ENCODE assay signal across 22 mouse cellular contexts in genomic region chr2:23481715-23482114, GRCm38 (mm10).
DNase-seq lines count a peak whose midpoint lies in the region; ATAC-seq and TF ChIP-seq lines count a peak whose summit lies in the region.
"Had no signal": no experiment of that assay in that cellular context is flagged by ENCODE, and none has a peak within 500 bp of the region (broad histone marks: within the 10 kb centered on the region; RNA-seq: fewer than 3 reads in every experiment).

No protein-coding gene starts in this region.

- TF ChIP-seq CTCF in intestine, postnatal 0 days (IDR thresholded peaks at IDR 0.05; ENCODE audit: low read depth) = no peak
- no peak for TF ChIP-seq CTCF in thymus, adult 2 months (IDR thresholded peaks at IDR 0.05; ENCODE audit: borderline replicate concordance, control insufficient read depth, extremely low read depth, insufficient read depth, low read length, poor library complexity)

- H3K9ac ChIP-seq in intestine, embryonic 15.5 days = no peak overlapping the region
- H3K9ac ChIP-seq in intestine, embryonic 16.5 days (ENCODE audit: low read depth, low read length) = no peak overlapping the region
- no peak overlapping the region for H3K9ac ChIP-seq in intestine, postnatal 0 days (ENCODE audit: low read depth, low read length)
- no peak overlapping the region for H3K9ac ChIP-seq in forebrain, embryonic 16.5 days (replicated peaks; ENCODE audit: low read depth, low read length)
- no peak overlapping the region for H3K9ac ChIP-seq in liver, embryonic 12.5 days

- no peak for TF ChIP-seq POLR2A in thymus, adult 2 months (IDR thresholded peaks at IDR 0.05; ENCODE audit: control insufficient read depth, extremely low read depth, insufficient read depth, low read length, poor library complexity)

- peak; percentile 78 for ATAC-seq in intestine, embryonic 15.5 days
- peak; percentile 87 for ATAC-seq in intestine, embryonic 16.5 days
- peak; percentile 80 for ATAC-seq in intestine, postnatal 0 days
- ATAC-seq in forebrain, embryonic 16.5 days = no peak
- ATAC-seq in liver, embryonic 12.5 days = no peak
- ATAC-seq: activated CD4-positive, CD25-positive, alpha-beta regulatory T cell, adult 4 months; CD4-positive, CD25-positive, alpha-beta regulatory T cell, adult 4 months; Patski had no signal

- H3K4me1 ChIP-seq in intestine, embryonic 15.5 days (replicated peaks) = no peaks in the 10 kb centered on the region
- no peaks in the 10 kb centered on the region for H3K4me1 ChIP-seq in intestine, embryonic 16.5 days (ENCODE audit: control insufficient read depth, insufficient read depth, low read length)
- H3K4me1 ChIP-seq in intestine, postnatal 0 days (replicated peaks; ENCODE audit: control insufficient read depth, insufficient read depth, low read length) = no peaks in the 10 kb centered on the region
- no peaks in the 10 kb centered on the region for H3K4me1 ChIP-seq in thymus, adult 2 months (replicated peaks; ENCODE audit: control insufficient read depth, insufficient read depth, low read length)
- no peaks in the 10 kb centered on the region for H3K4me1 ChIP-seq in forebrain, embryonic 16.5 days (replicated peaks; ENCODE audit: control insufficient read depth, insufficient read depth, low read length)
- H3K4me1 ChIP-seq in liver, embryonic 12.5 days = no peaks in the 10 kb centered on the region
- no peaks in the 10 kb centered on the region for H3K4me1 ChIP-seq in forebrain, embryonic 10.5 days

- no peaks in the 10 kb centered on the region for H3K36me3 ChIP-seq in intestine, embryonic 15.5 days
- no peaks in the 10 kb centered on the region for H3K36me3 ChIP-seq in intestine, embryonic 16.5 days (ENCODE audit: control insufficient read depth, insufficient read depth, low read length)
- no peaks in the 10 kb centered on the region for H3K36me3 ChIP-seq in intestine, postnatal 0 days (ENCODE audit: control insufficient read depth, insufficient read depth)
- no peaks in the 10 kb centered on the region for H3K36me3 ChIP-seq in thymus, adult 2 months (ENCODE audit: control insufficient read depth, insufficient read depth, low read length)
- H3K36me3 ChIP-seq in forebrain, embryonic 16.5 days (ENCODE audit: control insufficient read depth, insufficient read depth) = no peaks in the 10 kb centered on the region
- H3K36me3 ChIP-seq in liver, embryonic 12.5 days = no peaks in the 10 kb centered on the region
- H3K36me3 ChIP-seq in forebrain, embryonic 10.5 days (replicated peaks) = no peaks in the 10 kb centered on the region
- H3K36me3 ChIP-seq: G1E had no signal

- H3K4me2 ChIP-seq in intestine, embryonic 15.5 days (replicated peaks) = no peak overlapping the region
- no peak overlapping the region for H3K4me2 ChIP-seq in intestine, embryonic 16.5 days (ENCODE audit: low read depth, low read length)
- H3K4me2 ChIP-seq in intestine, postnatal 0 days (replicated peaks; ENCODE audit: low read depth) = 0 out of 2 replicates have a peak overlapping the region, but pooled peaks have one; percentile 27
- H3K4me2 ChIP-seq in forebrain, embryonic 16.5 days (ENCODE audit: low read length) = no peak overlapping the region
- no peak overlapping the region for H3K4me2 ChIP-seq in liver, embryonic 12.5 days

- H3K4me3 ChIP-seq in intestine, embryonic 15.5 days (replicated peaks) = no peak overlapping the region
- H3K4me3 ChIP-seq in intestine, embryonic 16.5 days (ENCODE audit: low read length) = no peak overlapping the region
- H3K4me3 ChIP-seq in intestine, postnatal 0 days (ENCODE audit: low read depth, low read length) = no peak overlapping the region
- H3K4me3 ChIP-seq in thymus, adult 2 months (ENCODE audit: control insufficient read depth, insufficient read depth, low read length) = no peak overlapping the region
- H3K4me3 ChIP-seq in forebrain, embryonic 16.5 days (replicated peaks; ENCODE audit: low read length) = no peak overlapping the region
- no peak overlapping the region for H3K4me3 ChIP-seq in liver, embryonic 12.5 days
- H3K4me3 ChIP-seq in forebrain, embryonic 10.5 days = no peak overlapping the region

- peak; percentile 1 for DNase-seq in large intestine, adult 2 months (ENCODE audit: low read depth, low spot score)
- DNase-seq in thymus, adult 2 months = no peak
- DNase-seq in forebrain, embryonic 10.5 days (ENCODE audit: extremely low spot score, low spot score) = no peak
- DNase-seq: adrenal gland, adult 2 months; adrenal gland, adult 8-10 months; adrenal gland, postnatal 10 days; adrenal gland, postnatal 14 days; adrenal gland, postnatal 25 days; adrenal gland, postnatal 36 days; B cell, adult 2 months; cerebellum, adult 11 months; cerebellum, adult 11-12 months had no signal

- no peaks in the 10 kb centered on the region for H3K9me3 ChIP-seq in intestine, embryonic 15.5 days
- H3K9me3 ChIP-seq in intestine, embryonic 16.5 days (ENCODE audit: control insufficient read depth, low read length) = no peaks in the 10 kb centered on the region
- H3K9me3 ChIP-seq in intestine, postnatal 0 days (ENCODE audit: control insufficient read depth) = no peaks in the 10 kb centered on the region
- no peaks in the 10 kb centered on the region for H3K9me3 ChIP-seq in forebrain, embryonic 16.5 days (ENCODE audit: control insufficient read depth, low read length)
- no peaks in the 10 kb centered on the region for H3K9me3 ChIP-seq in liver, embryonic 12.5 days (replicated peaks)
- no peaks in the 10 kb centered on the region for H3K9me3 ChIP-seq in forebrain, embryonic 10.5 days
- H3K9me3 ChIP-seq: G1E had no signal

- 63% methylated on average over 1 of the region's 1 CpGs for WGBS in intestine, embryonic 15.5 days
- 60% methylated on average over 1 of the region's 1 CpGs for whole genome bisulfite sequencing in intestine, embryonic 16.5 days
- 61% methylated on average over 1 of the region's 1 CpGs for WGBS in intestine, postnatal 0 days
- WGBS in large intestine, adult 2 months = 26% methylated on average over 1 of the region's 1 CpGs
- 89% methylated on average over 1 of the region's 1 CpGs for WGBS in thymus, adult 2 months
- 89% methylated on average over 1 of the region's 1 CpGs for WGBS in forebrain, embryonic 16.5 days
- WGBS in liver, embryonic 12.5 days (ENCODE audit: insufficient replicate concordance) = 70% methylated on average over 1 of the region's 1 CpGs
- 83% methylated on average over 1 of the region's 1 CpGs for WGBS in forebrain, embryonic 10.5 days

- no peak overlapping the region for H3K27ac ChIP-seq in intestine, embryonic 15.5 days
- no peak overlapping the region; the same call in 1 of the 2 replicates for H3K27ac ChIP-seq in intestine, embryonic 16.5 days (ENCODE audit: low read length)
- H3K27ac ChIP-seq in intestine, postnatal 0 days (ENCODE audit: low read depth, low read length) = peak overlapping the region; percentile 41; the same call in 1 of the 2 replicates
- H3K27ac ChIP-seq in thymus, adult 2 months (ENCODE audit: control insufficient read depth, insufficient read depth, low read length) = no peak overlapping the region
- no peak overlapping the region for H3K27ac ChIP-seq in forebrain, embryonic 16.5 days (ENCODE audit: low read length)
- no peak overlapping the region for H3K27ac ChIP-seq in liver, embryonic 12.5 days
- no peak overlapping the region for H3K27ac ChIP-seq in forebrain, embryonic 10.5 days

- no peaks in the 10 kb centered on the region for H3K27me3 ChIP-seq in intestine, embryonic 15.5 days (replicated peaks)
- no peaks in the 10 kb centered on the region for H3K27me3 ChIP-seq in intestine, embryonic 16.5 days (replicated peaks; ENCODE audit: control insufficient read depth, insufficient read depth, low read length)
- H3K27me3 ChIP-seq in intestine, postnatal 0 days (replicated peaks; ENCODE audit: control insufficient read depth, insufficient read depth, low read length) = no peaks in the 10 kb centered on the region
- no peaks in the 10 kb centered on the region for H3K27me3 ChIP-seq in thymus, adult 2 months (ENCODE audit: control insufficient read depth, insufficient read depth, low read length)
- H3K27me3 ChIP-seq in forebrain, embryonic 16.5 days (replicated peaks; ENCODE audit: control insufficient read depth, insufficient read depth, low read length) = no peaks in the 10 kb centered on the region
- no peaks in the 10 kb centered on the region for H3K27me3 ChIP-seq in liver, embryonic 12.5 days (replicated peaks)
- H3K27me3 ChIP-seq in forebrain, embryonic 10.5 days (ENCODE audit: poor library complexity, severe bottlenecking) = no peaks in the 10 kb centered on the region
- H3K27me3 ChIP-seq: CH12.LX had no signal

Comparison
In these comparisons a context has a peak if more than half of its experiments do, and no peak if none do; other contexts are left out.
1. ATAC-seq: peak in intestine, embryonic 15.5 days (single experiment), intestine, embryonic 16.5 days (single experiment) and intestine, postnatal 0 days (single experiment); none in forebrain, embryonic 16.5 days (single experiment) and liver, embryonic 12.5 days (single experiment).